Mouse (Mus musculus) neural tube, embryonic 11.5 days (tissue): ENCODE measurements around the gene Tifab. TPM values are rescaled to one million over a fixed set of nuclear protein-coding genes. Genes with fewer than 3 reads are reported as not detected.

Experiments used
- ATAC-seq: fragments of 200-750 bp; cut with Nextera tagmentation; 2 replicates; pipeline ENCODE4 v1.8.0; 2017; ENCODE audit warnings: moderate number of reproducible peaks, mild to moderate bottlenecking, moderate TSS enrichment, moderate library complexity; ENCODE audit not compliant: insufficient read depth, low FRiP score, low TSS enrichment
- DNase-seq: peaks from one replicate; pipeline ENCODE4 v3.0.0-alpha.2; 2015; ENCODE audit warnings: low spot score
- H3K27ac ChIP-seq: fragments of 300-500 bp; sonication (generic); 2 replicates; pipeline ENCODE4 v1.5.1; 2014; ENCODE audit warnings: low read depth, mild to moderate bottlenecking, low read length
- H3K27me3 ChIP-seq: fragments of 300-500 bp; sonication (generic); 2 replicates; pipeline ENCODE4 v1.6.1; 2014; ENCODE audit warnings: mild to moderate bottlenecking, low read length, mixed read lengths; ENCODE audit not compliant: control insufficient read depth, insufficient read depth
- H3K36me3 ChIP-seq: fragments of 300-500 bp; sonication (generic); 2 replicates; pipeline ENCODE4 v1.6.1; 2014; ENCODE audit warnings: mild to moderate bottlenecking, low read length, moderate library complexity, mixed read lengths; ENCODE audit not compliant: control insufficient read depth, insufficient read depth
- H3K4me1 ChIP-seq: fragments of 300-500 bp; sonication (generic); 2 replicates; pipeline ENCODE4 v1.6.1; 2014; ENCODE audit warnings: low read length, mixed read lengths; ENCODE audit not compliant: control insufficient read depth, insufficient read depth
- H3K4me2 ChIP-seq: fragments of 300-500 bp; sonication (generic); 2 replicates; pipeline ENCODE4 v1.6.1; 2014; ENCODE audit warnings: low read depth, mild to moderate bottlenecking, moderate library complexity
- H3K4me3 ChIP-seq: fragments of 300-500 bp; sonication (generic); 2 replicates; pipeline ENCODE4 v1.5.1; 2014; ENCODE audit warnings: low read depth, low read length
- H3K9ac ChIP-seq: fragments of 300-500 bp; sonication (generic); 2 replicates; pipeline ENCODE4 v1.6.1; 2014; ENCODE audit warnings: mild to moderate bottlenecking, low read length
- H3K9me3 ChIP-seq: fragments of 300-500 bp; sonication (generic); 2 replicates; pipeline ENCODE4 v1.6.1; 2016; ENCODE audit warnings: low read length; ENCODE audit not compliant: control insufficient read depth
- WGBS: fragments of 180-500 bp; shearing (Covaris S2); extraction: QIAGEN DNeasy Blood & Tissue Kit; methylation state at CpG from one replicate; pipeline ENCODE4 v1.1.7; 2014; 5-methylcytosine and 5-hydroxymethylcytosine counted together
- polyA plus RNA-seq: library from polyadenylated mRNA; unstranded; fragments of >200 nt; fragmentation: Nextera tagmentation; extraction: Ambion mirVana; gene quantifications from 2 replicates; pipeline ENCODE4 v1.2.1, GENCODE M21; 2014

Gene Tifab
- polyA plus RNA-seq, 1 experiment from 2014 or later = 0.44 TPM

DNA sequence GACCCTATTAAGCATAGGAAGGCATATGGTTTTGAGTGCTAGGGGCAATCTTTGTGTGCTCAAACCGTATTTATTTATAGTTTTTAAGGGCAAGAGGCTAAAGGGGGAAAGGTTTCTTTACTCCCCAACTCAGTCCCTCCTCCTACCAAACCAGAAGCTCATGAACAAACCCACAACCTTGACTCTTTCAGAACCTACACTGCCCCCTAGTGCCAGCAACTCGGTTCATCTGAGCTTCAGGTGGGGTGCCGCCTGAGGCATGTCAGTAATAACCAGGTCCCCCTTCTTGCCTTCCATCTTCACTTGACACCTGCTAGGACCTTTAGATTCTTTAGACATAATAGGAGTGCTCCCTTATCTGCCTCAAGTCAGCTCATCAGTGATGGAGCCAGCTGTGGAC is 12.5 kb upstream of the Tifab start:
- no peaks in the 10 kb centered on the region for H3K4me1 ChIP-seq
- no peaks in the 10 kb centered on the region for H3K27me3 ChIP-seq
- no peak overlapping the region for H3K4me2 ChIP-seq
- H3K9me3 ChIP-seq = no peaks in the 10 kb centered on the region
- H3K9ac ChIP-seq = no peak overlapping the region
- ATAC-seq = no peak
- no peak for DNase-seq
- no peaks in the 10 kb centered on the region for H3K36me3 ChIP-seq
- no peak overlapping the region for H3K27ac ChIP-seq
- WGBS = 50% methylated on average over 3 of the region's 3 CpGs
- no peak overlapping the region for H3K4me3 ChIP-seq

DNA sequence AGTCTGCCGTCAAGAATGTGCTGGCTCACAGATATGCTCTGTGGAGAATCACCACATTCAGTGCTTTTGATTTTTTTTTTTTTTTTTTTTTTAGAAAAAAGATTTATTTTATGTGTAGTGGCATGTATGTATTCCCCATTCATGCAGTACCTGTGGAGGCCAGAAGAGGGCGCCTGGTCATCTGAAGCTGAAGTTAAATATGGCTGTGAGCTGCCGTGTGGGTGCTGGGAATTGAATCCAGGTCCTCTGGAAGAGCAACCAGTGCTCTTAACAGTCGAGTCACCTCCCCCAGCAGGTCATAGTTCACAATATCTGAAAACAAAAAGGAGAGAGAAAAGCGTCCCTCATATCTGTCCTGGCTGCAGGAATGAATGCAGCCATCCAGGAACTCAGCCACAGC is 11.0 kb upstream of the Tifab start:
- ATAC-seq (no peak), DNase-seq (no peak)
- no peaks in the 10 kb centered on the region for H3K36me3 ChIP-seq
- no peak overlapping the region for H3K27ac ChIP-seq
- H3K9ac ChIP-seq = no peak overlapping the region
- H3K9me3 ChIP-seq = no peaks in the 10 kb centered on the region
- H3K4me3 ChIP-seq = no peak overlapping the region
- H3K4me2 ChIP-seq = no peak overlapping the region
- H3K4me1 ChIP-seq = no peaks in the 10 kb centered on the region
- H3K27me3 ChIP-seq = no peaks in the 10 kb centered on the region
- 87% methylated on average over 5 of the region's 5 CpGs for WGBS

GRCm38 (mm10) chr13:56183687-56184086 is 5.0 kb upstream of the Tifab start:
- ATAC-seq = no peak
- Histone ChIP-seq H3K9ac (no peak overlapping the region), H3K27me3 (no peaks in the 10 kb centered on the region), H3K27ac (no peak overlapping the region), H3K36me3 (no peaks in the 10 kb centered on the region), H3K9me3 (no peaks in the 10 kb centered on the region), H3K4me2 (no peak overlapping the region), H3K4me1 (no peaks in the 10 kb centered on the region), H3K4me3 (no peak overlapping the region)
- WGBS = 90% methylated on average over 5 of the region's 5 CpGs
- DNase-seq = no peak

- H3K4me3 ChIP-seq = no peak overlapping the region
- H3K4me1 ChIP-seq = no peaks in the 10 kb centered on the region
- no peak overlapping the region for H3K9ac ChIP-seq
- ATAC-seq = no peak
- WGBS = 72% methylated on average over 8 of the region's 8 CpGs
- H3K36me3 ChIP-seq = no peaks in the 10 kb centered on the region
- no peak overlapping the region for H3K27ac ChIP-seq
- no peak for DNase-seq
- H3K4me2 ChIP-seq = no peak overlapping the region
- no peaks in the 10 kb centered on the region for H3K9me3 ChIP-seq
- no peaks in the 10 kb centered on the region for H3K27me3 ChIP-seq
These were observed 2.7 kb upstream of the Tifab start for GRCm38 (mm10) chr13:56181424-56181823.

DNA sequence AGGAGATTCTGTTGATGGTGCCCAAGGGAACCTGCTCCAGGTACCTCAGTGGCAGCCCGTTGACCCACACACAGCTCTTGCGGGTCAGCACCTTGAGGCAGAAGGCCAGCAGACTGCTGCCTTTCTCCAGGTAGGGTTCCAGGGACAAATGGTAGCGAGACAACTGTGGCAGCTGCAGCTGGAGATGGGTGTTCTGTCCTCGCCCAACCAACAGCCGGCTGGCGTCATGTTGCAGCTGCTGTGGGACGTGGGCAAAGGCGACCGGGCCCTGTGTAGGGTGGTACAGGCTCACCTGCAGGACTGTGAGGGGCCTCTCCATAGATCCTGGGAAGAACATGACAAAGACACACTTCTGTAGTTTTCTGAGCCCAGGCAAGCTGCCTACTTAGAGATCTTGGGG is 2.4 kb downstream of the Tifab start:
- H3K4me2 ChIP-seq = no peak overlapping the region
- ATAC-seq (no peak), DNase-seq (no peak)
- H3K9me3 ChIP-seq = no peaks in the 10 kb centered on the region
- H3K27me3 ChIP-seq = no peaks in the 10 kb centered on the region
- H3K4me1 ChIP-seq = 0 out of 2 replicates have a peak, but pooled peaks cover 3% of the 10 kb centered on the region
- 87% methylated on average over 9 of the region's 9 CpGs for WGBS
- no peaks in the 10 kb centered on the region for H3K36me3 ChIP-seq
- no peak overlapping the region for H3K4me3 ChIP-seq
- no peak overlapping the region for H3K9ac ChIP-seq
- no peak overlapping the region for H3K27ac ChIP-seq

DNA sequence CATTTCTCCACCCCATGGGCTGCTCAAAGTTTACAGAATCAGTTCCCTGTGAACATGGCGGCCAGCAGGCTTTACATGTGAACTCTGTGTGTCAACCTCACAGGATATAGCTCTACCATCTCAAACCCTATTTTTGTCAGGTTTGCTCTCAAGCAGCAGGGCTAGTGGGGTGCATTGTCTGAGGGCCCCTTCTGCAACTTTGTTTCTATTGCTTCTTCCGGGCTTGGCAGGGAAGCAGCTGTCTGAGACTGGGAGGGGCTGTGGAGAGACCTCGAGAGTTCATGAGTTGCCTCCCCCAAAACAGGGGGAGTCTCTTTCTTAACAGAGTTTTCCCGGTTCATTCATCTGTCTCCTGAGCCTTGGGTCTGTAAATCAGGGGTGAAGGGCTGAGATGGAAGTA is 2.8 kb downstream of the Tifab start:
- DNase-seq = no peak
- 66% methylated on average over 4 of the region's 4 CpGs for WGBS
- H3K36me3 ChIP-seq = no peaks in the 10 kb centered on the region
- H3K9me3 ChIP-seq = no peaks in the 10 kb centered on the region
- H3K4me3 ChIP-seq = no peak overlapping the region
- H3K4me2 ChIP-seq = no peak overlapping the region
- H3K9ac ChIP-seq = no peak overlapping the region
- no peak overlapping the region for H3K27ac ChIP-seq
- ATAC-seq = no peak
- 0 out of 2 replicates have a peak, but pooled peaks cover 3% of the 10 kb centered on the region for H3K4me1 ChIP-seq
- H3K27me3 ChIP-seq = no peaks in the 10 kb centered on the region

DNA sequence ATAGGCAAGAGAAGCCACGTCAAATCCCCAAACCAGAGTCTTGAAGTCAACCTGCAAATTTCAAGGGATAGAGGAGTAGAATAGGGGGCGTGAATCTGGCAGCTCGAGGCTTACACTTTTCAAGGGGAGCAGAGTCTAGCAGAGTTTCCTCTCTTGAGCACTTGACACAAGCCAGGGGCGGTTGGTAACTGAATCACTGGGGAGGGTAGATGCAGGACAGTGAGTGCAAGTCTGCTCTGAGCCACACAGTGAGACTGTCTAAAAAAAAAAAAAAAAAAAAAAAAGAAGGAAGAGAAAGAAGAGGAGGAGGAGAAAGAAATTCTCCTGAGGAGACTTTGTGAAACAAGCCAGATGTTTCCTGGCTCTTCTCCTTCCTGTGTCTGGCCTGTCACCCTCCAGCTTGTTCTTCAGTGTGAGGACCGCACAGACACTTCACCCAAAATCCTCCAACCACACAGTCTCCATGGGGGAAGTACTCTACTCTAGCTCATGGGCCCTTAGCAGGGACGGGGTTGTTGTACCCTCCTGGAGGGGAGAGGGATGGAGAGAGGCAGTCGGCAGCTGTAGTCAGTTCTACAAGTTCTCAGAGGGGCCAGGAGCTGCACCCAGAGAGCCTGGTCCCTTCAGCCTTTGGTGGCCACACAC is 5.7 kb downstream of the Tifab start:
- no peak overlapping the region for H3K4me2 ChIP-seq
- no peak overlapping the region for H3K27ac ChIP-seq
- ATAC-seq (no peak), DNase-seq (no peak)
- WGBS = 70% methylated on average over 7 of the region's 7 CpGs
- no peaks in the 10 kb centered on the region for H3K9me3 ChIP-seq
- no peak overlapping the region for H3K4me3 ChIP-seq
- 0 out of 2 replicates have a peak, but pooled peaks cover 3% of the 10 kb centered on the region for H3K4me1 ChIP-seq
- H3K9ac ChIP-seq = no peak overlapping the region
- no peaks in the 10 kb centered on the region for H3K27me3 ChIP-seq
- no peaks in the 10 kb centered on the region for H3K36me3 ChIP-seq

DNA sequence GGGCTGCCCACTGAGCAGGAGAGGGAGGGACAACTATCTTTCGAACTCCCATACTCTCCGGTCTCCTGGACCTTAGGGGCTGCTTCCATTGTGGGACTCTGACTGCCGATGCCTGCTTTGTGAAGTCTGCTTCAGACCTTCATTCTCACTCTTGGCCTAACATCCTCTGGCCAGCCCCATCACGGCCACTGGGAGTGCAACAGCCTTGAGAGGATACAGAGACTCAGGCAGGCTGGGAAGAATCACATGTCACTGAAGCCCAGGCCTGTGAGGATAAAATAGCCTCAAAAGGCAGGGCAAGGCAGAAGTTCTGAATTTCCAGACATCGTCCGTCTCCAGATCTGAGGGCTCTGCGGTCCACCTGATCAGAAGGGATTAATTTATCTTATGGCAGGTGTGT is 6.6 kb downstream of the Tifab start:
- Histone ChIP-seq H3K4me2 (no peak overlapping the region), H3K9me3 (no peaks in the 10 kb centered on the region), H3K27ac (no peak overlapping the region), H3K36me3 (no peaks in the 10 kb centered on the region), H3K27me3 (no peaks in the 10 kb centered on the region), H3K9ac (no peak overlapping the region), H3K4me3 (no peak overlapping the region), H3K4me1 (0 out of 2 replicates have a peak, but pooled peaks cover 3% of the 10 kb centered on the region)
- DNase-seq = no peak
- ATAC-seq = no peak
- WGBS = 87% methylated on average over 7 of the region's 7 CpGs

DNA sequence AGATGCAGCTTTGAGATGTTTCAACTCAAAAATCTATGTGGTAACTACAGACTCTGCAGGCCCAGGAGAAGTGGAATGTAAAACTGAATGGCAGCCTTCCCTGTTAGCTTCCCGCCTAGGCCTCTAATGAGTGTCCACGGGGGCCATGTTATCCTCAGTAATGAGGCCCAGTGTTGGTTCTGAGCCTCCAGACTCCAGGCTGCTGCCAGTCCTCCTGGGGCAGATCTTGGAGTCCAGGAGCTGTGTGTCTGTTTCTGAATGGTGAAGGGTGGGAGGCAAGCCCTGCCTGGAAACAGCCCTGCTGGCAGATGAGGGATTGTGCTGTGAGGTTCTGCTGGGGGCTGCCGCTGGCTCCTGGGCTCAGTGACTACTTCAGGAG is 10.3 kb downstream of the Tifab start:
- Histone ChIP-seq H3K27me3 (no peaks in the 10 kb centered on the region), H3K36me3 (no peaks in the 10 kb centered on the region), H3K4me2 (no peak overlapping the region), H3K4me3 (no peak overlapping the region), H3K4me1 (no peaks in the 10 kb centered on the region), H3K9me3 (no peaks in the 10 kb centered on the region), H3K9ac (no peak overlapping the region), H3K27ac (peak overlapping the region; percentile 4; the same call in 1 of the 2 replicates)
- no peak for ATAC-seq
- DNase-seq = peak; percentile 31
- WGBS = 63% methylated on average over 3 of the region's 3 CpGs
